Mouse (Mus musculus) liver, embryonic 14.5 days (tissue): ENCODE results near the gene Rras2. TPM values are rescaled to one million over a fixed set of nuclear protein-coding genes. Genes with fewer than 3 reads are reported as not detected.

Source experiments
- ATAC-seq: fragments of 200-750 bp; cut with Nextera tagmentation; 2 replicates; pipeline ENCODE4 v1.8.0; 2017; ENCODE audit warnings: moderate number of reproducible peaks, mild to moderate bottlenecking, moderate library complexity; ENCODE audit not compliant: insufficient read depth
- DNase-seq, 3 experiments: peaks; one replicate each; pipeline ENCODE4 v3.0.0-alpha.2; 2012 to 2013; ENCODE audit warnings: low read depth in 3 of 3, low spot score in 3 of 3
- H3K27ac ChIP-seq: fragments of 300-500 bp; sonication (generic); 2 replicates; pipeline ENCODE4 v1.5.1; 2014; ENCODE audit warnings: moderate library complexity, mild to moderate bottlenecking, control low read depth, inconsistent platforms
- H3K27me3 ChIP-seq: fragments of 300-500 bp; sonication (generic); 2 replicates; pipeline ENCODE4 v1.6.1; 2014; ENCODE audit warnings: mild to moderate bottlenecking, low read length, moderate library complexity; ENCODE audit not compliant: control insufficient read depth, insufficient read depth
- H3K36me3 ChIP-seq: fragments of 300-500 bp; sonication (generic); replicated peaks from 2 replicates; pipeline ENCODE4 v1.6.1; 2014; ENCODE audit warnings: low read depth; ENCODE audit not compliant: control insufficient read depth, insufficient read depth
- H3K4me1 ChIP-seq, 2 experiments: fragments of 200-500 bp in 1 of 2; fragments of 300-500 bp in 1 of 2; sonication (generic) in 1 of 2; replicated peaks; 2 replicates each; pipeline ENCODE4 v1.6.1; 2012 to 2014; ENCODE audit warnings: antibody characterized with exemption in 1 of 2, inconsistent platforms in 1 of 2, low read length in 1 of 2; ENCODE audit not compliant: control insufficient read depth in 2 of 2, insufficient read depth in 2 of 2
- H3K4me2 ChIP-seq: fragments of 300-500 bp; sonication (generic); 2 replicates; pipeline ENCODE4 v1.6.1; 2014; ENCODE audit warnings: low read depth, mild to moderate bottlenecking, control low read depth, moderate library complexity
- H3K4me3 ChIP-seq, 2 experiments: fragments of 200-500 bp in 1 of 2; fragments of 300-500 bp in 1 of 2; sonication (generic) in 1 of 2; 2 replicates each; pipeline ENCODE4 v1.5.1; 2012 to 2014; ENCODE audit warnings: low read depth in 2 of 2, low read length in 2 of 2, mild to moderate bottlenecking in 2 of 2, control low read depth in 1 of 2, inconsistent platforms in 1 of 2, moderate library complexity in 1 of 2; ENCODE audit not compliant: insufficient read depth in 1 of 2
- H3K9ac ChIP-seq: fragments of 300-500 bp; sonication (generic); replicated peaks from 2 replicates; pipeline ENCODE4 v1.6.1; 2014; ENCODE audit warnings: mild to moderate bottlenecking, control low read depth, moderate library complexity
- H3K9me3 ChIP-seq: fragments of 300-500 bp; sonication (generic); 2 replicates; pipeline ENCODE4 v1.6.1; 2016; ENCODE audit warnings: low read length, mixed read lengths; ENCODE audit not compliant: control insufficient read depth
- CTCF ChIP-seq: IDR thresholded peaks from 2 replicates; pipeline ENCODE4 v1.5.1; 2016; ENCODE audit warnings: antibody characterized with exemption, low read depth, control low read depth
- EP300 ChIP-seq: IDR thresholded peaks from 2 replicates; pipeline ENCODE4 v1.6.1; 2016; ENCODE audit warnings: antibody characterized with exemption, low read depth
- WGBS: fragments of 180-500 bp; shearing (Covaris S2); extraction: QIAGEN DNeasy Blood & Tissue Kit; methylation state at CpG from one replicate; pipeline ENCODE4 v1.1.7; 2014; ENCODE audit not compliant: insufficient replicate concordance; 5-methylcytosine and 5-hydroxymethylcytosine counted together
- polyA plus RNA-seq, 2 experiments: library from polyadenylated mRNA; depleted of rRNA in 1 of 2; stranded (reverse) in 1 of 2; unstranded in 1 of 2; fragments of >200 nt; fragmentation: Nextera tagmentation in 1 of 2; extraction: Ambion mirVana in 1 of 2; gene quantifications; 2 replicates each; pipeline versions ENCODE4 v1.2.1 to v1.2.3; 2012 to 2014

Gene Rras2
- polyA plus RNA-seq, 2 experiments, result 5.3 to 7.9 TPM

DNA sequence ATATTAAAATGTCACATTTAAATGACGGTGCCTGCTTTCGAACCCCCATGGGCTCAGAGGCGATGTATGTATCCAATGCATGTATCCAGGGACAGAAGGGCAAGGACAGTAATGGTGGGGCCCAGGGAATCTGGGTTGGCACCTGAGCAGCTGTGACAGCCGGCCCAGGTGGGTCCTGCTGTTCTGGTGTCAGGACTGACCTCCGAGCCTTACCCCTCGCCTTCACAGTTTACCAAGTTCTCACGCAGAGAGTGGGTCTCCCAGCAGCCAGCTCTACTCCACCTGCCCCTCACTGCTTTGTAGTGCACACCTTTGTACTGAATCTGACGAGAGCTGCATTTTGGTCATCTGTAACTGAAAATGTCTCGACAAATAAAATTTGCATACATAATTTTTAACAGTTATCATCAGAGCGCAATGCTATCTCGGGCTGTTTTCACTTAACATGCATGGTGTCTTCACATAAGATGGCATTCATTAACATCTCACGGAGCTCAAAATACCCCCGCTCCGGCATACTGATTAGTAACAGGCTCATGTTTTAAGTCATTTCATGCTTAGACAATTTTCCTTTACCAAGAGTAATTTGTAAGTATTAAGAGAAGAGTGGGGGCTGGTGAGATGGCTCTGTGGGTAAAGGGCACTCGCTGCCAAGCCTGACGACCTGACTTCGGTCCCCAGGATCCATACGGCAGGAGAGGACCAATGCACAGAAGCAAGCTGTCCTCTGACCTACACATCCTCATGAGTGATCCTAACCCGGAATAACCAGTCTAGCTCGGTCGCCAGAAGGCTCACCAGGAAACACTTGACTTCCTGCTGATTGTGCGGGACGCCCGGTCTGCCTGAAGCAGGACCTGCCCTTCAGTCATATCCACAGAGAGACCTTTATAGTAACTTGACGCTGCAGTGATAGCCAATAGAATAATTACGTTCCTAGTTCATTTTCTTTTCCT is 74.3 kb downstream of the Rras2 start:
- no peak overlapping the region for H3K9ac ChIP-seq
- H3K4me1 ChIP-seq, result peaks cover 0 to 7% of the 10 kb centered on the region in 2 experiments; a peak in 2 of 4 replicates
- no peaks in the 10 kb centered on the region for H3K36me3 ChIP-seq
- ATAC-seq (no peak), DNase-seq (no peak)
- TF ChIP-seq CTCF (no peak), EP300 (no peak)
- no peak overlapping the region; the same call in 1 of the 2 replicates for H3K4me2 ChIP-seq
- H3K27ac ChIP-seq, result no peak overlapping the region
- H3K4me3 ChIP-seq, result no peak overlapping the region
- WGBS, result 46% methylated on average over 26 of the region's 26 CpGs
- no peaks in the 10 kb centered on the region for H3K9me3 ChIP-seq
- no peaks in the 10 kb centered on the region for H3K27me3 ChIP-seq

DNA sequence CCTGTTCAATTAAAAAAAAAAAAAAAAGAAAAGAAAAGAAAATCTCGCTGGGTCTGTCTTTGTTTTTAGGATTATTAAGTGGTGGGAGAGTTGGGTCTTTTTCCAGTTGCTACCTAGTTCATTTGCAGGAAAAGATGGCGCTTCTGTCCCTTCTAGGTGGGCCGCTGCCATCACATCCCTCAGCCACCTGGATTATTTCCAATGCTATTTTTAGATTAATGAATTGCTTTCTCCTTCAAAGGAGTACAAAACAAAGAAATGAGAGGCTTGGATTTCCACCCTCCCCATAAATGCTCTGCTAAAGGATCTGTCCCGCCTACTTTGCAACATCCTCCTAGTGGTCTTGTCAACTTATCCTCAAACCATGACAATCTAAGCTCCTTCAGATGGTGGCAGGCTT is 76.2 kb downstream of the Rras2 start:
- Histone ChIP-seq H3K4me2 (no peak overlapping the region), H3K4me3 (no peak overlapping the region), H3K27ac (no peak overlapping the region), H3K27me3 (no peaks in the 10 kb centered on the region), H3K9me3 (no peaks in the 10 kb centered on the region), H3K4me1 (peaks cover 0 to 7% of the 10 kb centered on the region in 2 experiments; a peak in 2 of 4 replicates), H3K9ac (no peak overlapping the region), H3K36me3 (no peaks in the 10 kb centered on the region)
- 64% methylated on average over 4 of the region's 4 CpGs for WGBS
- no peak for ATAC-seq
- TF ChIP-seq EP300 (no peak), CTCF (no peak)
- DNase-seq, result no peak

DNA sequence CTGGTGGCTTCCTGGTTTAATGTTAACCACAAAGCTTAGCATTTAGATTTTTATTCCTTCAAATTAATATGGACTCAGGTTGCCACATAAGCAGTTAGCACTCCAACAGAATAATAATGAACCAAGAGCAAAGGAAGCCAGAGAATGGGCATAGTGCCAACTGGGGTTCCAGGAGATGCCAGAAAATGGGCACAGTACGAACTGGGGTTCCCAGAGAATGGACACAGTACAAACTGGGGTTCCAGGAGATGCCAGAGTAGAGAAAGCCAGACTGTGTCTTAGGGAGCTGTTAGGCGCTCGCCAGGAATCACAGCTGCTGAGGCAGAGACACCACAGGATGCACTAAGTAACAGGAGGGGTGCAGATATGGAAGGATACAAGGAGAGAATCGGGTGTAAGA is 80.3 kb downstream of the Rras2 start:
- TF ChIP-seq CTCF, result no peak
- Histone ChIP-seq H3K9me3 (no peaks in the 10 kb centered on the region), H3K27ac (no peak overlapping the region), H3K4me2 (no peak overlapping the region), H3K36me3 (no peaks in the 10 kb centered on the region), H3K27me3 (no peaks in the 10 kb centered on the region), H3K4me1 (no peaks in the 10 kb centered on the region), H3K4me3 (no peak overlapping the region), H3K9ac (no peak overlapping the region)
- ATAC-seq, result no peak
- 54% methylated on average over 4 of the region's 4 CpGs for WGBS
- no peak for DNase-seq

DNA sequence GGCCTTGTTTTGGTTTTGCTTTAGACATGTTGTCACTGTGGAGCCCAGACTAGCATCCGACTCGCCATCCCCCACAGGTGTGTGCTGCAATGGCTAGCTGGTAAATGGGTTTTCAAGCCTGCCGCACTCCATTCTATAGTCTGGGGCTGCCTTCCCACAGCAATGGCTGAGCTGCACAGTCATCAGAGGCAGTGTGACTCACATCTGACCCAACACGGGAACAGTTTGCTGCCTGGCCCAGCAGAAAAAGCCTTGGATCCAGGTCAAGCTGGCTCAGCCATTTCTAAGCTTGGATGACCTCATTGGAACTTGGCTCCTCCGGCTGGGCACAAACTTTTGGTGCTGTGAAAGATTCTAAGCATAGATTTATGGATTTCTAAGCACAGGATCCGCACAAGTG is 88.0 kb downstream of the Rras2 start:
- 63% methylated on average over 6 of the region's 6 CpGs for WGBS
- H3K27ac ChIP-seq, result no peak overlapping the region
- H3K9ac ChIP-seq, result no peak overlapping the region
- no peak overlapping the region for H3K4me2 ChIP-seq
- no peak for ATAC-seq
- TF ChIP-seq EP300 (no peak), CTCF (no peak)
- no peak for DNase-seq
- no peaks in the 10 kb centered on the region for H3K36me3 ChIP-seq
- H3K9me3 ChIP-seq, result no peaks in the 10 kb centered on the region
- H3K27me3 ChIP-seq, result no peaks in the 10 kb centered on the region
- H3K4me3 ChIP-seq, result no peak overlapping the region
- no peaks in the 10 kb centered on the region for H3K4me1 ChIP-seq

DNA sequence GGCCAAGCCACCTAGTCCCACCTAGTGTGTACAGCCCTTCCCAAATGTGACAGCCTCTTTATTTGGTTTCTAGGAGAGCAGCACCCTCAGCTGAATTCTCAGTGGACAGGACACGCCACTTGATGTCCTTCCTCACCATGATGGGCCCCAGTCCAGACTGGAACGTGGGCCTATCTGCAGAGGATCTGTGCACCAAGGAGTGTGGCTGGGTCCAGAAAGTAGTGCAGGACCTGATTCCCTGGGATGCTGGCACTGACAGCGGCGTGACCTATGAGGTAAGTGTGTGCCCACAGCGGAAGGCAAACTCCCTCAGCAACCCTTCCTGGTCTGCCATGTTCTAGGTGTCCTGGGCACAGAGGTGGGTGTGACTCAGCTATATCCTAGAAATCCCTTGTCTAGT is 88.8 kb downstream of the Rras2 start:
- 64% methylated on average over 5 of the region's 5 CpGs for WGBS

More for the DNA sequence above, 88.8 kb downstream of the Rras2 start:
- Histone ChIP-seq H3K36me3 (no peaks in the 10 kb centered on the region), H3K9ac (no peak overlapping the region), H3K4me2 (no peak overlapping the region), H3K27ac (no peak overlapping the region), H3K9me3 (no peaks in the 10 kb centered on the region), H3K4me1 (no peaks in the 10 kb centered on the region), H3K27me3 (no peaks in the 10 kb centered on the region), H3K4me3 (no peak overlapping the region)
- ATAC-seq, result no peak
- DNase-seq, result no peak
- TF ChIP-seq EP300, result no peak
- no peak for TF ChIP-seq CTCF
